Mouse (Mus musculus) liver (tissue): ENCODE results near the gene Thsd7a.

ENCODE experiments used
- DNase-seq: peaks from one replicate; pipeline ENCODE4 v3.0.0-alpha.2; 2020; ENCODE audit warnings: mixed read lengths

Thsd7a gene

GRCm38 (mm10) chr6:12649633-12650032 lies 99.6 kb downstream of the Thsd7a start:
- DNase-seq = no peak

DNA sequence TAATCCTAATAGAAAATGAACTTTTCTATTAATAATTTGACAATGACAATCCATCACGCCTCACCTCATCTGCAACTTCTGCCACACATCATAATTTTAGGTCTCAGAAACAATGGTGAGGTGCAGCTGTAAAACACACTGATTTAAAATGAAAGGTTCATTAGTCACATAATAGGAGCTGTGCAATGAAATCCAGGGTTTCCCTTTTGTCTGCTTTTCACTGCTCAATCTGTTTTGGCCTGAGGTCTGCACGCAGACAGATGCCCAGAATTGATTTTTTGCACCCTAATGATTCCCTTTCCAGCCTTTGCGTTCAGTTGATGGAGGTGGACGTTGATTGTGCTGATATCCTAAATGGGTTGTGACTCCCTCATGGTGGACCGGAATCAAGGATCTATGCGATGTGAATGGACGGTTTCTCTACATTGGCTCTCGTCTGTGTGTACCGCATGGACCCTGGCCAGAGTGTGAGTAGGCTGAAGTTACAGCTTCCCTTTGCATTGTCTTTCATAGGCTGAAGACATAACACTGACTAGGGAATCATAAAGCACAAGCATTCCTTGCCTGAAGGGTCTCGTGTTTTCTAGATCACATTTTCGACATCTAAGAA lies 120.5 kb downstream of the Thsd7a start:
- no peak for DNase-seq

DNA sequence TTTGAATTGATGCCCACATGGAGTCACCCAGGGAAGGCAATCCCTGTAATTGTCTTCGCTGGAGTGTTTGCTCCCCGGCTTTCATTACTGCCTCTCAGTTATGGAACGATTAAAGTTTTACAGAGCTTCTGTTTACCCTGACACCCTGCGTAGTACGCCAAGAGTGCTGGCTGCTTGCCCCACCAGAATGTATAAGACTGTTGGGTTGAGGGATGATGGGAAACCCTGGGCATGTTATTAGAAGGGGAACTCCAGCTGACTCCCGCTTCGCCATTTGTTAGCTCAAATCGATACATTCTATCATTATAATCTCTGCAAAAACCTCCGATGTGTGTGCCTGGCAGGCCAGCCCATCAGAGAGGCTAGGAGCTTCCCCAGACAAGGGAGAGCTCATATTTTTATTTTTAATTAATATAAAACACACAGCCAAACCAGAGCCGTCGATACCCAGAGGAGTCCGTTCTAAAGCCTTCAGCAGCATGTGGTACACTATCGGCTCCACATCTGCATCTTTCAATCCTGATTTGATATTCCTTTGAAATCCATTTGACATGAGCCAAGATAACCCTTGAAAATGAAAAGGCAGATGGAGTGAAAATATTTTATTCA lies 142.5 kb downstream of the Thsd7a start:
- DNase-seq = no peak

- no peak for DNase-seq
Observed at GRCm38 (mm10) chr6:12602927-12603326, 146.3 kb downstream of the Thsd7a start.

DNA sequence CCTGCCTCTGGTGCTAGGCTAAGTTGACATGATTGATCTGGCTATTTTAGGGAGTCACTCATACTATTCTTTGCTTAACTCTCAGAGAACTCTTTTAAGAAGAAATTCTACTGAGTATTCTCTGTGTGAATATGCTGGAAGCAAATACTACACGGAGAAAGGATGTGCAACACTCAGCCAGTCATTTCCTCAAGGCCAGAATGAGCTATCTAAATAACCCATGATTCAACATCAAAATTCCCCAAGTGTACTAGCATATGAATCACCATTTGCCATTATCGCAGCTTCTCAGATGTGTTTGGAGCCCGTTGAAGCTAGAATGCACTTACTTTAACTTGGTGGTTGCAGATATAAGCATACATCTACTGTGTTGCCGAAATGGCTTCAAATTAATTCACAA lies 147.0 kb downstream of the Thsd7a start:
- DNase-seq = no peak

GRCm38 (mm10) chr6:12584456-12584855 lies 164.8 kb downstream of the Thsd7a start:
- DNase-seq = no peak

DNA sequence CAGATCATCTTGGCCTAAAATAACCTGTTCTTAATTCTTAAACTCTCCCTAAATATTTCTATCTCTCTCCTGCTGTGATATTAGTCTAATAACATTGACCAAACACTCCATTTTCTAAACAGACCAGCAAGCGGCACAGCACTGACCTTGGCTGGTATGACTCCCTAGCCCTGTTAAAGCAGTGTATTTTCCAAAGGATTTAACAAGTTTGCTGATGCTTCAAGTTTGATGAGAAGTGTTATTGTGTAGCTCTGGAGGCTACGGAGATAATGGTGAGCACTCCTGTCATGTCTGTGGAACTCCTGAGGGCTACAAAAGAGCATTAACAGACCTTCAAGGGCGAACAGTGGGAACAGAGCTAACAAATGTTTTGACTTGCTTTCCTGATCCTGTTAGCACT lies 168.1 kb downstream of the Thsd7a start:
- DNase-seq = no peak

DNA sequence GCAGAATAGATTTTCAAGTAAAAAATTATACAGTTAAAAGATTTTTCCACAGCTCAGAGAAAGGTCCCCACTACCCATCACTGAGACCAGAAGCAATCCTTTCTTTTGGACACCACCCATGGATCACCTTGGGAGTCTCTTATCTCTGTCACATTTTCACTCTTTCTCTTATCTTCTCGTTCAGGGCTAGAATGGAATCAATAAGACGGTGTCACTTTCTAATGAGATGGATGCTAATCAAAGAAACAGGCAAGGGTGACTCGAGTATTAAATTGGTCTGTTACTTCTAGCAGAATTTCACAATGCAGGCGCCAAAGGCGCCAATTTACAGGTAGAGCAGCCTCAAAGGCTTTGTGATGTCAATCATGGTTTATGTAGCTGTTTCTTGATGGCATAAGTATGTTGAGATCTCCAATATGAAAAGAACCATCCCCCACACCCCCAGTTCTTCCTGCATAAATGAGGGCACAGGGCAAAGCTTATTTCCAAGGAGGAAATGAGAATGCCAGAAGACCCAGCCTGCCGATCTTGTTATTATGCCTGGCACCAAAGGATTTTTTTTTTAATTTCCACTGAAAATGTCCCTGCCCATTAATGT lies 173.5 kb downstream of the Thsd7a start:
- DNase-seq = no peak

- no peak for DNase-seq
Observed at GRCm38 (mm10) chr6:12572202-12572601, 177.0 kb downstream of the Thsd7a start.

- DNase-seq = no peak
Observed at GRCm38 (mm10) chr6:12565136-12565535, 184.1 kb downstream of the Thsd7a start.

DNA sequence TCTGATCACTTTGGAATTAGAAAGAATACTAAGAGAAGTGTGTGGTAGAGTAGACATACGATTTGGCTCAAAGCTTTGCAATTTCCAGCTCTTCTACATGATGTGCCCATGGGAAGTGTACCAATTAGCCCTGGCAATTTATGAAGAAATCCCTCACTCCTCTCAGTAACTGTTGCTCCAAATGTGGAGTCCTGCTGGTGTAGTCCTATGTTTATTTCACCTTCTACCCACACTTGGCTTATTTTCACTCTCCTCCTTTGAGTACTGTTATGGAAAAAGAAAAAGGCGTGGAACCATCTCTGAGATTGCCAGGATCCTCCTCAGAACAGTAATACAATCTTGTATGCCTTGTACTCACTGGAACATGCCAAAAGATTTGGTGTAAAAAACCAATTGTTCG lies 186.9 kb downstream of the Thsd7a start:
- DNase-seq = no peak

DNA sequence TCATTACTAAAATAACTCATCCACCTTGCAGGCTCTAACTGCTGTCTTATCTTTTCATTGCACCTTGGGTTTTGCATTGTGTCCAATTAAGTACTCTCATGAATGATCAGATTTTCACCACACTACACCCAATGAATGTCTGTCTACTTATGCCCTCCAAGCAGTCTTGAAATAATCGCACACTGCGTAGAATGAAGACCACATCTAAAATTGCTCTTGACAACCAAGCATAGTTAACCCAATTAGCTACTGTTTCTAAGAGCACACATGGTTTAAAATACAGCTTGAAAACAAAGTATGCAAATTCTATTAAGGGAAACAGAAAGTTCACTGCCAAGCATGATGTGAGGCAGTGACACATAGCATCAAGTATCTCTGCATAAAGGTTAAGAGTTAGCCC lies 188.7 kb downstream of the Thsd7a start:
- DNase-seq = no peak

DNA sequence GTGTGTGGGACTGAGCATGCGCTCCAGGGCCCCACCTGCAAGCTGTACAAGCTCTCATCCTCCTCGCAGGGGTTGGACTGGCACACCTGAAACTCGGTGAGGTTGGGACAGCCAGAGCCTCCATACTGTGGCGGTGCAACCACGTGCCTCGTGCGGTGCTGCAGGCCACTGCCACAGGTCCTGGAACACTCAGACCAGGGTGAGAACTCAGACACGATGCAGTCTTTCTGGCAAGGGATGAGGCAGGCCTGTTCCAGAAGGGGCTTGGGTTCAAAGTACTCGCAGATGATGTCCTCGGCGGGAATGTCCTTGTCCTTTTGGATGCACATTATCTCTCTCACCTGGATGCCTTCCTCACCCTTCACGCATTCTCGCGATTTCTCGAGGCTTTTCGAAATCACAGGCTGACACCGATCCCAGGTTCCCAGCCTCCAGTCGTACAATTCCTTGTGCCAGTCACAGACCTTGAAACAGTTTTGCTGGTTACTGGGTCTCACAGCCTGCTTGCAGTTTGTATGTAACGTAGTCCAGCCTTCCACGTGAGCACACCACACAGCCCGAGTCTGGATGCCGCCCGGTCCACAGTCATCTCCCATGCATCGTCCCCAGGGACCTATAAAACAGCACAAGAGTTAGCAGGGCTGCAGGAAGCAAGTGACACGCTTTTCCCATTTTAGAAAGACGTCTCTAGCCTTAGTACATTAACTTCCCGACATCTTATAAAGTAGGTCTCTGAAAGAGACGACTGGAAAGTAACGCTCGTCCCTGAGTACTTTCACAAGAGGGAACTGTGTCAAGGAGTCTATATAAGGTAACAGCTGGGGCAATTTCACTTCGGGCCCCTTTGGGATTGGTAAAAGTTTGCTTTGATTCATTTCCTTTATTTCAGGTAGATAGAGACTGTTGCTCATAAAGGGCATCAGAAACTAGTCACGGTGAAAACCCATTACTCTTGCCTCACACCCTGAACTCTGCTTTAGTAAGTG lies 193.8 kb downstream of the Thsd7a start:
- no peak for DNase-seq

- DNase-seq = no peak
Observed at GRCm38 (mm10) chr6:12551176-12551575, 198.0 kb downstream of the Thsd7a start.

GRCm38 (mm10) chr6:12550054-12550655 lies 199.1 kb downstream of the Thsd7a start:
- DNase-seq = no peak

GRCm38 (mm10) chr6:12544096-12544495 lies 205.1 kb downstream of the Thsd7a start:
- DNase-seq = no peak

- no peak for DNase-seq
Observed at GRCm38 (mm10) chr6:12542496-12542895, 206.7 kb downstream of the Thsd7a start.

GRCm38 (mm10) chr6:12519121-12519520 lies 230.1 kb downstream of the Thsd7a start:
- no peak for DNase-seq

DNA sequence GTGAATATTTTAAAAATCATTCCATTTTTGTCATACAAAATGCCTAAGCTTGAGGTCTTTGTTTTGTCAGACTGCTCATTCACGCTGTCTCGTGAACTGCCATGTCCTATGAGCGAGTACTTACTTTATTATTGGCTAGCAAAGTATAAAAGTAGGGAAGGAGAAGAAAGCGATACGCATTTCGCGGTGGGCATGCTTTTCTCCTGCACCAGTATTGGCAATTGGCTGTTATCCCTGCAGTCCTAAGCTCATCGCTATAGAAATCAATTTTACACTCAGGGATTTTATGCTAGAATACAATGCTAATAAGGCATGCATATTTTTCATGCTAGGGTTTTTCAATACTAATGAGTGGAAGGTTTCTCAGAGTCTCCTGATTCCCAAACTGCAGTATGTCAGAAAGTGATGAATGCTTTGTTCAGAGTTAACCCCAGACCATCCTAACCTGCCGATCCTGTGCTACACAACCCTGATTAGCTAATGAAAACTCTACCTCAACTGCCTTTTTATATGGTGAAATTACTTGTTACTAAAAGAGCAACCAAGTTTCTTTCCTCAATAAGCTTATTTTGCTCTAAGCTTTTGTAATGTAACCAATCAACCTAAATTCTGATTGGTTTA lies 230.8 kb downstream of the Thsd7a start:
- DNase-seq = no peak

- no peak for DNase-seq
Observed at GRCm38 (mm10) chr6:12517726-12518125, 231.5 kb downstream of the Thsd7a start.

GRCm38 (mm10) chr6:12506877-12507276 lies 242.3 kb downstream of the Thsd7a start:
- no peak for DNase-seq

GRCm38 (mm10) chr6:12503867-12504266 lies 245.3 kb downstream of the Thsd7a start:
- no peak for DNase-seq
